24 mouse cellular contexts compared by ENCODE assay signal in genomic region chr10:83261264-83261663, GRCm38 (mm10).
DNase-seq lines count a peak whose midpoint lies in the region; ATAC-seq and TF ChIP-seq lines count a peak whose summit lies in the region.
"Had no signal": no experiment of that assay in that cellular context is flagged by ENCODE, and none has a peak within 500 bp of the region (broad histone marks: within the 10 kb centered on the region; RNA-seq: fewer than 3 reads in every experiment).

No protein-coding gene starts in this region.

- H3K9me3 ChIP-seq in forebrain, postnatal 0 days (ENCODE audit: low read length): no peaks in the 10 kb centered on the region
- H3K9me3 ChIP-seq in forebrain, embryonic 15.5 days: no peaks in the 10 kb centered on the region; the same call in 1 of the 2 replicates
- no peaks in the 10 kb centered on the region for H3K9me3 ChIP-seq in lung, postnatal 0 days (ENCODE audit: low read length)
- H3K9me3 ChIP-seq: G1E; limb, embryonic 13.5 days; liver, embryonic 13.5 days; midbrain, embryonic 10.5 days; neural tube, embryonic 15.5 days had no signal

- no peak overlapping the region for H3K27ac ChIP-seq in forebrain, postnatal 0 days (ENCODE audit: low read depth, low read length)
- H3K27ac ChIP-seq in forebrain, embryonic 15.5 days (replicated peaks): no peak overlapping the region
- no peak overlapping the region for H3K27ac ChIP-seq in lung, postnatal 0 days (ENCODE audit: low read length)
- H3K27ac ChIP-seq in cerebellum, adult 2 months (ENCODE audit: insufficient read depth, low read length): no peak overlapping the region
- H3K27ac ChIP-seq: hindbrain, embryonic 14.5 days; kidney, postnatal 0 days; limb, embryonic 13.5 days; liver, embryonic 13.5 days; midbrain, embryonic 10.5 days; neural tube, embryonic 15.5 days; stomach, postnatal 0 days had no signal

- H3K9ac ChIP-seq in forebrain, postnatal 0 days: no peak overlapping the region
- no peak overlapping the region for H3K9ac ChIP-seq in forebrain, embryonic 15.5 days (replicated peaks)
- H3K9ac ChIP-seq in lung, postnatal 0 days (replicated peaks; ENCODE audit: low read depth): no peak overlapping the region
- H3K9ac ChIP-seq: hindbrain, embryonic 14.5 days; limb, embryonic 13.5 days; liver, embryonic 13.5 days; neural tube, embryonic 15.5 days had no signal

- no peak for TF ChIP-seq CTCF in forebrain, postnatal 0 days (IDR thresholded peaks at IDR 0.05; ENCODE audit: low read depth)
- TF ChIP-seq CTCF in lung, postnatal 0 days (IDR thresholded peaks at IDR 0.05): no peak
- TF ChIP-seq CTCF in cerebellum, adult 2 months (IDR thresholded peaks at IDR 0.05; ENCODE audit: borderline replicate concordance, insufficient read depth, low read depth, low read length): no peak

- no peaks in the 10 kb centered on the region; the same call in 1 of the 2 replicates for H3K36me3 ChIP-seq in forebrain, postnatal 0 days (ENCODE audit: insufficient read depth)
- H3K36me3 ChIP-seq in forebrain, embryonic 15.5 days: no peaks in the 10 kb centered on the region
- no peaks in the 10 kb centered on the region for H3K36me3 ChIP-seq in lung, postnatal 0 days (ENCODE audit: insufficient read depth, low read length)
- H3K36me3 ChIP-seq: G1E; limb, embryonic 13.5 days; liver, embryonic 13.5 days; midbrain, embryonic 10.5 days; neural tube, embryonic 15.5 days had no signal

- peak; percentile 79 for ATAC-seq in forebrain, postnatal 0 days
- ATAC-seq in forebrain, embryonic 15.5 days (replicated peaks): no peak
- peak; percentile 86 for ATAC-seq in lung, postnatal 0 days
- ATAC-seq: activated CD4-positive, CD25-positive, alpha-beta regulatory T cell, adult 4 months had no signal

- H3K27me3 ChIP-seq in forebrain, postnatal 0 days (ENCODE audit: insufficient read depth, low read length): no peaks in the 10 kb centered on the region
- H3K27me3 ChIP-seq in forebrain, embryonic 15.5 days: no peaks in the 10 kb centered on the region
- no peaks in the 10 kb centered on the region for H3K27me3 ChIP-seq in lung, postnatal 0 days (replicated peaks; ENCODE audit: insufficient read depth, low read length)
- no peaks in the 10 kb centered on the region for H3K27me3 ChIP-seq in cerebellum, adult 2 months (ENCODE audit: control insufficient read depth, insufficient read depth, low read length)
- H3K27me3 ChIP-seq: CH12.LX; limb, embryonic 13.5 days; liver, embryonic 13.5 days; neural tube, embryonic 15.5 days had no signal

- H3K4me1 ChIP-seq in forebrain, postnatal 0 days (ENCODE audit: insufficient read depth): no peaks in the 10 kb centered on the region
- H3K4me1 ChIP-seq in forebrain, embryonic 15.5 days: peaks cover 10% of the 10 kb centered on the region
- no peaks in the 10 kb centered on the region for H3K4me1 ChIP-seq in lung, postnatal 0 days (ENCODE audit: insufficient read depth, low read depth, low read length)
- H3K4me1 ChIP-seq in cerebellum, adult 2 months (ENCODE audit: control insufficient read depth, insufficient read depth, low read length): peaks cover 18% of the 10 kb centered on the region
- H3K4me1 ChIP-seq: limb, embryonic 13.5 days; liver, embryonic 13.5 days; neural tube, embryonic 15.5 days had no signal

- no peak for TF ChIP-seq POLR2A in cerebellum, adult 2 months (IDR thresholded peaks at IDR 0.05; ENCODE audit: borderline replicate concordance, insufficient read depth, low read length)

- peak; percentile 24 for DNase-seq in forebrain, postnatal 0 days
- peak; percentile 53 for DNase-seq in lung, postnatal 0 days (ENCODE audit: low spot score)
- no peak for DNase-seq in lung, postnatal 14 days
- DNase-seq in NIH3T3 (ENCODE audit: low read depth): peak; percentile 73
- peak; percentile 6 for DNase-seq in lung, postnatal 25 days (ENCODE audit: low spot score)
- no peak for DNase-seq in cerebellum, adult 2 months
- DNase-seq: adrenal gland, postnatal 14 days; B cell, adult 2 months; cerebellum, adult 9-10 months; gastrocnemius, postnatal 14 days; heart, postnatal 36 days; kidney, adult 2 months; layer of hippocampus, adult 9-11 months; liver, embryonic 13.5 days had no signal

- no peak overlapping the region for H3K4me2 ChIP-seq in forebrain, postnatal 0 days (ENCODE audit: low read depth)
- H3K4me2 ChIP-seq in forebrain, embryonic 15.5 days (replicated peaks): no peak overlapping the region
- H3K4me2 ChIP-seq in lung, postnatal 0 days (replicated peaks; ENCODE audit: low read depth, low read length): no peak overlapping the region
- H3K4me2 ChIP-seq: hindbrain, embryonic 14.5 days; limb, embryonic 13.5 days; liver, embryonic 13.5 days; neural tube, embryonic 15.5 days had no signal

- TF ChIP-seq EP300 in lung, postnatal 0 days (IDR thresholded peaks at IDR 0.05): peak; percentile 88

- H3K4me3 ChIP-seq in forebrain, postnatal 0 days (ENCODE audit: low read depth, low read length): no peak overlapping the region
- no peak overlapping the region for H3K4me3 ChIP-seq in forebrain, embryonic 15.5 days
- H3K4me3 ChIP-seq in lung, postnatal 0 days (ENCODE audit: low read depth, low read length): no peak overlapping the region
- no peak overlapping the region for H3K4me3 ChIP-seq in cerebellum, adult 2 months (replicated peaks; ENCODE audit: insufficient read depth, low read depth, low read length)
- H3K4me3 ChIP-seq: limb, embryonic 13.5 days; liver, embryonic 13.5 days; midbrain, embryonic 10.5 days; neural tube, embryonic 15.5 days had no signal

- WGBS in forebrain, postnatal 0 days: 20% methylated on average over 4 of the region's 4 CpGs
- 23% methylated on average over 4 of the region's 4 CpGs for WGBS in forebrain, embryonic 15.5 days
- WGBS in lung, postnatal 0 days: 24% methylated on average over 4 of the region's 4 CpGs
- WGBS in cerebellum, adult 2 months: 73% methylated on average over 4 of the region's 4 CpGs

Comparison
In these comparisons a context has a peak if more than half of its experiments do, and no peak if none do; other contexts are left out.
1. DNase-seq: peak in forebrain, postnatal 0 days (single experiment), lung, postnatal 0 days (single experiment), NIH3T3 (single experiment) and lung, postnatal 25 days (single experiment); none in lung, postnatal 14 days (single experiment) and cerebellum, adult 2 months (0 of 2).